Mouse (Mus musculus): Measurements from ENCODE around the gene Zdhhc6.

- TF ChIP-seq POLR2A (IDR thresholded peaks at IDR 0.05; ENCODE audit: insufficient read depth, low read depth, low read length) = no peak
- no peak for TF ChIP-seq CTCF (IDR thresholded peaks at IDR 0.05; ENCODE audit: insufficient read depth, low read depth, low read length)
These were observed 25.1 kb downstream of the Zdhhc6 start for GRCm38 (mm10) chr19:55290621-55291270.

Measured in olfactory bulb, adult 2 months (tissue).